Mouse (Mus musculus): Measurements from ENCODE around the gene Nek9.

- no peak for TF ChIP-seq CTCF (IDR thresholded peaks at IDR 0.05; ENCODE audit: low read depth, low read length)
- TF ChIP-seq POLR2A (IDR thresholded peaks at IDR 0.05; ENCODE audit: extremely low read depth, insufficient read depth, low read length) = no peak
Observed at GRCm38 (mm10) chr12:85345559-85345958, 6.4 kb upstream of the Nek9 start.

All from liver, adult 2 months (tissue).